Mouse (Mus musculus): Measurements from ENCODE around the gene Gm38392.

DNA sequence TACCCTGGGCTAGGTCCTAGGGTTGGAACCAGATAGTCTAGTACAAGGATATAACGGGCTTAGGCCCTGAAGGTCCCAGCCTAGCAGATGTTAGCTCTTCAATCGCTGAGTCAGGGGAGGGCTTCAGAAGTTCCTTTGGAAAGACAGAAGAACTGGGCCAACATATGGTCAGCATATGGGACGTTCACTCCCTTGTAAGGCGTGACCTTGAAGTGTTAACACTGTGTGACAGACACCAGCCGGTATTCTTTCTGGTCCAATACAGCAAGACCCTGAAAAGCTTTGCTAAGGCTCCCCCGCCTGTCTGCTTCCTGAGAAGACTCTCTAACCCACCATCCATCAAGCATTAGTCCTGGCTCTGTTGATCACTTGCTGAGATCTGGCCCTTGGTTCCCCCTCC lies 31.1 kb downstream of the Gm38392 start:
- TF ChIP-seq POLR2A (IDR thresholded peaks at IDR 0.05; ENCODE audit: low read depth, low read length) (no peak), CTCF (IDR thresholded peaks at IDR 0.05; ENCODE audit: extremely low read depth, insufficient read length, insufficient replicate concordance, low read depth, low read length) (no peak)
